In the genomic region with DNA sequence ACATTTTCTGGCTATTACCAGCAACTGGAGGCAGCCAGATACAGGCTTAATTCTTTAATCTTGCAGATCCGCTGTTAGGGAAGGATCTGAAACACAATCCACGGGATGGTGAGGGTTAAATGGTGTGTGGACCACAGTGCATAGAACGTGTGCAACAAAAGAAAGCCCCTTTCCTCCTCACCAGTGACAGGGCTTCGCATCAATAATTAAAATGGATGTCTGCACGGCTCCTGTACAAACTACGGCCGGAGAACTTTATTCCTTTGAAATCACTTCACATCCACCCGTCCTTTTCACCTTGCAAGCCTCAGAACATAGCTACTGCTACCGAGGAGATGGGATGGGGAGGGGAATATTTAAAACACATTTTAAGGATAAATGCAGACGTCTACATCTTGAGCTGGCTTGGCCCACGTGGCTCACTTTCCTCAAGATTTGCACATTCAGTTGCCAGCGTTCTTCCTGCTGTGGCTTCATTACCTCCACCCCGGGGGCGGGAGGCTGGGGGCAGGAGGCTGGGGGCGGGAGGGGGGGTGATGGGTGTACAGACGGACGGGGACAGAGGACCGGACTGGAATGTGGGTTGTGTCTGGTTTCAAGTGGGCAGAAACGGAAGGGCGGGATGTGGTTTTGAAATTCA, we compare ENCODE assay signal across 8 mouse cellular contexts. TPM values are rescaled to one million over a fixed set of nuclear protein-coding genes. Genes with fewer than 3 reads are reported as not detected.
DNase-seq lines count a peak whose midpoint lies in the region; ATAC-seq and TF ChIP-seq lines count a peak whose summit lies in the region.

No protein-coding gene starts in this region.

- no peak overlapping the region for H3K9ac ChIP-seq in ES-E14 (ENCODE audit: insufficient read depth, low read depth, low read length, poor library complexity, severe bottlenecking)

- in situ Hi-C loops in ES-E14 (cut with MboI; ENCODE audit: low sequenced_read_pairs in 2 of 2, unreplicated experiment in 2 of 2), result no loop called here

- H3K4me1 ChIP-seq in ES-E14 (ENCODE audit: control insufficient read depth in 2 of 2, insufficient read depth in 2 of 2, low read length in 2 of 2, poor library complexity in 1 of 2), result peaks cover 3 to 9% of the 10 kb centered on the region in 2 experiments; a peak in 2 of 4 replicates

- DNase-seq in cerebellum, postnatal 10 days, result peak; percentile 36 to 53
- DNase-seq in cerebellum, postnatal 36 days, result no peak
- DNase-seq in ES-E14 (ENCODE audit: low read depth, low spot score), result no peak
- no peak for DNase-seq in spleen, postnatal 14 days (ENCODE audit: low spot score in 2 of 2)
- DNase-seq in c-Kit-positive CD71-positive TER-119-positive erythroid progenitor cells, embryonic 14.5 days (ENCODE audit: low spot score), result no peak
- DNase-seq in cerebellum, adult 11 months, result no peak

- H3K4me3 ChIP-seq in ES-E14 (ENCODE audit: insufficient read depth in 1 of 2, low read depth in 1 of 2, low read length in 2 of 2, poor library complexity in 1 of 2, severe bottlenecking in 1 of 2), result peak overlapping the region; percentile 9 to 31; a peak in 3 of 4 replicates

- ATAC-seq in granulocyte monocyte progenitor cell, adult 5-6 weeks (replicated peaks; ENCODE audit: poor library complexity, severe bottlenecking), result peak; percentile 51
- peak; percentile 9 for ATAC-seq in megakaryocyte progenitor cell, adult 5-6 weeks (replicated peaks; ENCODE audit: poor library complexity)

- H3K9me3 ChIP-seq in ES-E14 (ENCODE audit: control insufficient read depth, insufficient read depth, low read depth, low read length), result no peaks in the 10 kb centered on the region

- no peaks in the 10 kb centered on the region for H3K36me3 ChIP-seq in ES-E14 (ENCODE audit: control insufficient read depth, insufficient read depth, low read length, poor library complexity, severe bottlenecking)

- no peak overlapping the region for H3K27ac ChIP-seq in ES-E14 (ENCODE audit: insufficient read depth, low read depth, low read length, poor library complexity, severe bottlenecking)

TF ChIP-seq in ES-E14, 5 proteins besides CTCF, POLR2A, EP300 and RAD21:
- TF ChIP-seq ZNF384 (IDR thresholded peaks at IDR 0.05; ENCODE audit: low read depth, low read length) (no peak), ZC3H11A (IDR thresholded peaks at IDR 0.05; ENCODE audit: borderline replicate concordance, low read depth, low read length) (no peak), MAFK (IDR thresholded peaks at IDR 0.05; ENCODE audit: insufficient read depth, low read depth, low read length) (no peak), HCFC1 (IDR thresholded peaks at IDR 0.05; ENCODE audit: borderline replicate concordance, insufficient read depth, low read length) (no peak), CHD2 (IDR thresholded peaks at IDR 0.05; ENCODE audit: low read depth, low read length) (no peak)
TF ChIP-seq in ES-E14: peak in this region for 0.

RNA-seq across cellular contexts. Expression of a gene that starts 53.3 kb away (rescaled TPM):
- 0.71 TPM in 1 of 2 replicates, not detected in the other for total RNA-seq in ES-E14 (2012; rRNA removed)
- not detected in 2 replicates for total RNA-seq in granulocyte monocyte progenitor cell, adult 5-6 weeks (2014; fragmentation: Nextera tagmentation)
- total RNA-seq in granulocyte monocyte progenitor cell, adult 5-6 weeks (2017), result not detected in 2 replicates
- total RNA-seq in megakaryocyte progenitor cell, adult 5-6 weeks (2015), result not detected in 2 replicates
- not detected in 2 replicates for total RNA-seq in megakaryocyte progenitor cell, adult 5-6 weeks (2017)

Comparison
In these comparisons a context has a peak if more than half of its experiments do, and no peak if none do; other contexts are left out.
1. DNase-seq: peak in cerebellum, postnatal 10 days (2 of 2); none in cerebellum, postnatal 36 days (0 of 2), ES-E14 (single experiment), spleen, postnatal 14 days (0 of 2), c-Kit-positive CD71-positive TER-119-positive erythroid progenitor cells, embryonic 14.5 days (single experiment) and cerebellum, adult 11 months (single experiment).